Mouse (Mus musculus): Measurements from ENCODE around the gene Cfap126. TPM values are rescaled to one million over a fixed set of nuclear protein-coding genes. Genes with fewer than 3 reads are reported as not detected.
"Not testable (repeated sequence)": the region's sequence is repeated elsewhere in the genome, so short reads cannot be mapped to it uniquely, and the experiment has no call there.

Cfap126 gene
- polyA plus RNA-seq, 1 experiment from 2014 or later = 12.3 TPM

DNA sequence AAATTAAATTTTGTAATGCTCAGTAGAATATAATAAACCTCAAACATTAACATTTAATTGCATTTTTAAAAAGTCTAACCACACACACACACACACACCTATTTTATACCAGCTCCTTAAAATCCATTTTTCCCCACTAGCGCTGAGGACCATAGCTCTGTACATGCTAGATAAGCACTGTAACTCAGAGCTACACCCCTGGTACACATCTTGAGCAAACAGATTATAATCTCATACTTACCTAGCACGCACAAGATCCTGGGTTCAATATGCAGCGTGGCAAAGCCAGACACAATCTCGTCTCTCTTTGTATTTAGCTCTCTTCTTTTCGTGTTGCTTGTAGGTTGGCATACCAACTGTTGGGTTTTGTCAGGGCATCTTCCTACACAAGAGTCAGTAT, 10.7 kb downstream of the Cfap126 start:
- H3K9ac ChIP-seq (ENCODE audit: low read depth, low read length) = no peak overlapping the region
- H3K9me3 ChIP-seq (ENCODE audit: control insufficient read depth, low read length) = no peaks in the 10 kb centered on the region
- no peak for DNase-seq (ENCODE audit: low spot score)
- WGBS = 92% methylated on average over 5 of the region's 5 CpGs
- no peak overlapping the region for H3K4me3 ChIP-seq (ENCODE audit: low read depth, low read length)
- H3K27me3 ChIP-seq (replicated peaks; ENCODE audit: control insufficient read depth, insufficient read depth, low read length) = no peaks in the 10 kb centered on the region
- no peak overlapping the region for H3K4me2 ChIP-seq (ENCODE audit: low read depth, low read length)
- no peak for ATAC-seq (ENCODE audit: low read depth)
- H3K4me1 ChIP-seq (ENCODE audit: control insufficient read depth, insufficient read depth, low read length) = no peaks in the 10 kb centered on the region
- no peak overlapping the region for H3K27ac ChIP-seq (replicated peaks; ENCODE audit: low read depth, low read length)
- peaks cover 16% of the 10 kb centered on the region for H3K36me3 ChIP-seq (ENCODE audit: control insufficient read depth, insufficient read depth, low read length)

DNA sequence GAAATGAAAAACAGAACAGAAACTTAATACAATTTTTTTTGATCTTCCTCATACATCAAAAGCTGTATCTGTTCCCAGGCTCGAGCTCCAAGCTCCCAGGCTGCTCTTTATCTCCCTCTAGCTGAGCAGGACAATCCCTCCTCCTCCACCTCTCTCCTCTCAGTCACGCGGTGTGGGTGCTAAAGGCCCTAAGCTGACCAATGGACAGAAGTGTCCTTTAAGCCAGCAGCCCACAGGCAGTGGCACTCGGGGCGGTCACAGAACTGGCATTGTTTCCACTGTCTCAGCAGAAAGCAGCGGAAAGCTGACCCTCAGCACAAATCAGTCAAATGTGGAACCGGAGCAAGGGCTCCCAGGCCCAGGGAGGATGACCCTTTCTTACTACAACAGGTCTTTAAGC, 15.5 kb downstream of the Cfap126 start:
- 53% methylated on average over 7 of the region's 7 CpGs for WGBS
- Histone ChIP-seq H3K4me2 (ENCODE audit: low read depth, low read length) (no peak overlapping the region), H3K9ac (ENCODE audit: low read depth, low read length) (no peak overlapping the region), H3K4me1 (ENCODE audit: control insufficient read depth, insufficient read depth, low read length) (no peaks in the 10 kb centered on the region), H3K27ac (replicated peaks; ENCODE audit: low read depth, low read length) (no peak overlapping the region), H3K36me3 (ENCODE audit: control insufficient read depth, insufficient read depth, low read length) (peaks cover 50% of the 10 kb centered on the region), H3K9me3 (ENCODE audit: control insufficient read depth, low read length) (no peaks in the 10 kb centered on the region), H3K27me3 (replicated peaks; ENCODE audit: control insufficient read depth, insufficient read depth, low read length) (no peaks in the 10 kb centered on the region), H3K4me3 (ENCODE audit: low read depth, low read length) (no peak overlapping the region)
- ATAC-seq (ENCODE audit: low read depth) (peak; percentile 44; the same call in 1 of the 2 replicates), DNase-seq (ENCODE audit: low spot score) (no peak)

DNA sequence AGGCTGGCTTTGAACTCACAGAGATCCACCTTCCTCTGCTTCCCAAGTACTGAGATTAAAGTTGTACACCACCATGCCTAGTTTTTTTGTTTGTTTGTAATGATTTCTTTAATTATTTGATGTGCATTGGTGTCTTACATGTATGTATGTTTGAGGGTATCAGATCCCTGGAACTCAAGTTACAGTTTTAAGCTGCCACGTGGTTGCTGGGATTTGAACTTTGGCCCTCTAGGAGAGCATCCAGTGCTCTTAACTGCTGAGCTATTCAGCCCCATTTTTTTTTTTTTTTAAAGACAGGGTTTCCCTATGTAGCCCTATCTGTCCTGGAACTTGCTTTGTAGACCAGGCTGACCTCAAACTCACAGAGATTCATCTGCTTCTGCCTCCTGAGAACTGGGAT, 17.3 kb downstream of the Cfap126 start:
- ATAC-seq (ENCODE audit: low read depth) (no peak), DNase-seq (ENCODE audit: low spot score) (no peak)
- Histone ChIP-seq H3K9me3 (ENCODE audit: control insufficient read depth, low read length) (no peaks in the 10 kb centered on the region), H3K27ac (replicated peaks; ENCODE audit: low read depth, low read length) (no peak overlapping the region), H3K36me3 (ENCODE audit: control insufficient read depth, insufficient read depth, low read length) (peaks cover 67% of the 10 kb centered on the region), H3K4me3 (ENCODE audit: low read depth, low read length) (no peak overlapping the region), H3K27me3 (replicated peaks; ENCODE audit: control insufficient read depth, insufficient read depth, low read length) (no peaks in the 10 kb centered on the region), H3K4me1 (ENCODE audit: control insufficient read depth, insufficient read depth, low read length) (no peaks in the 10 kb centered on the region), H3K4me2 (ENCODE audit: low read depth, low read length) (no peak overlapping the region), H3K9ac (ENCODE audit: low read depth, low read length) (no peak overlapping the region)
- 71% methylated on average over 1 of the region's 1 CpGs for WGBS

DNA sequence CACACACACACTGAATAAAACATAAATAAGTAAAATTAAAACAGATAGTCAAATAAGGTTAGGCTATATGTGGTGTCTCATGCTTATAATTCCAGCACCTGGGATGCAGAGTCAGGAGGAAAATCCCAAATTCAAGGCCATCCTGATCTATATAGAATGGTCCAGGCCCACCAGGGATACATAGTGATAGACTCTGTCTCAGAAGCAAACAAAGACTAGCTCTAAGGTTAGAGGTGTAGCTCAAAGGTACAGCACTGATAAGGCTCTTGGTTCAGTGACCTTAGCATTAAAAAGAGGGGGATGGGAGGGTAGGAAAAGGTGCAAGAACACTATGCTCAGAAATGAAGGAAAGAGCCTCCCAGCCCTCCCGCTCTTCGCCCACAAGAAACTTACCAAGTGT, 21.9 kb downstream of the Cfap126 start:
- Histone ChIP-seq H3K4me2 (ENCODE audit: low read depth, low read length) (no peak overlapping the region), H3K4me1 (ENCODE audit: control insufficient read depth, insufficient read depth, low read length) (no peaks in the 10 kb centered on the region), H3K27ac (replicated peaks; ENCODE audit: low read depth, low read length) (no peak overlapping the region), H3K9ac (ENCODE audit: low read depth, low read length) (no peak overlapping the region), H3K9me3 (ENCODE audit: control insufficient read depth, low read length) (no peaks in the 10 kb centered on the region), H3K36me3 (ENCODE audit: control insufficient read depth, insufficient read depth, low read length) (peaks cover 76% of the 10 kb centered on the region), H3K27me3 (replicated peaks; ENCODE audit: control insufficient read depth, insufficient read depth, low read length) (no peaks in the 10 kb centered on the region), H3K4me3 (ENCODE audit: low read depth, low read length) (no peak overlapping the region)
- 94% methylated on average over 2 of the region's 2 CpGs for WGBS
- no peak for ATAC-seq (ENCODE audit: low read depth)
- no peak for DNase-seq (ENCODE audit: low spot score)

DNA sequence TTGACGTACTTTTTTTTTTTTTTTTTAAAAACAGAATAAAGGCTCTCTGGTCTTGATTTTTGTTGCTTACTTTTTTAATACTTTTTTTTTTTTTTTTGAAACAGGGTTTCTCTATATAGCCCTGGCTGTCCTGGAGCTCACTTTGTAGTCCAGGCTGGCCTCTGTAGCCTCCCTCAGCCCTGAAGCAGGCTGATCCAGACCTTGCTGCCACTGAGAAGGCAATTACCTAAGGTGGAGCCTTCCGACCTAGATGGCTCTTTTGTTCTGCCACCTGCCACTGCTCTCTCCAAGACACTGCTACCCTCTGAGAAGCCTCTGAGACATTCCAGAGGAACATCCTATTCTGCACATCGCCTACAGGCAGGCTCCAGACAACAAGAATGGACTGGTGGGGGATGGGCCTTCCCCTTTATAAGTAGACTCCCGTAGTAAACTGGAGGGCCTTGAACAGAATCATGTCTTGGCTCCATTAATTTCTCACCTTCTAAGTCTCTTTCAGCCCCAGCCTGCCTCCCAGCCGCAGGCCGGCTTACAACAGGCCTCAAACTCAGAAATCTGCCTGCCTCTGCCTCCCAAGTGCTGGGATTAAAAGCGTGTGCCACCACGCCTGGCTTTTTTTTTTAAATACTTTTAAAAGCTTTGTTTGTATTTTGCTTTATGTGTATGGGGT, 23.9 kb downstream of the Cfap126 start:
- not testable (repeated sequence) for H3K4me2 ChIP-seq (ENCODE audit: low read depth, low read length); H3K4me1 ChIP-seq (ENCODE audit: control insufficient read depth, insufficient read depth, low read length); H3K9ac ChIP-seq (ENCODE audit: low read depth, low read length); ATAC-seq (ENCODE audit: low read depth); H3K27ac ChIP-seq (replicated peaks; ENCODE audit: low read depth, low read length); H3K4me3 ChIP-seq (ENCODE audit: low read depth, low read length); DNase-seq (ENCODE audit: low spot score); H3K27me3 ChIP-seq (replicated peaks; ENCODE audit: control insufficient read depth, insufficient read depth, low read length); H3K9me3 ChIP-seq (ENCODE audit: control insufficient read depth, low read length)
- WGBS = 90% methylated on average over 8 of the region's 8 CpGs
- peaks cover 85% of the 10 kb centered on the region for H3K36me3 ChIP-seq (ENCODE audit: control insufficient read depth, insufficient read depth, low read length)

DNA sequence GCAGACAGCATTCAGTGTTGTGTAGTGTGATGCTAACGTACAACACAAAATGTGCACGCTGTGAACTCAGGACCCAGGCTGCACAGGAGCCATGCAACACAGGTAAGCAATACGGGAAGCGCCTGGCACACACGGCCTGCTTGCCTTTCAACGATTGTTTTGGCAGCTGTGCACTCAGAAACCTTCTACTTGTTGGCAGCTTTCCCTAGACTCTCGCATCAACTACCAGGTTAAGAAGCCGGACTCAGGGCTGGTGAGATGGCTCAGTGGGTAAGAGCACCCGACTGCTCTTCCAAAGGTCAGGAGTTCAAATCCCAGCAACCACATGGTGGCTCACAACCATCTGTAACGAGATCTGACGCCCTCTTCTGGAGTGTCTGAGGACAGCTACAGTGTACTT, 29.3 kb downstream of the Cfap126 start:
- not testable (repeated sequence) for H3K27ac ChIP-seq (replicated peaks; ENCODE audit: low read depth, low read length); H3K4me2 ChIP-seq (ENCODE audit: low read depth, low read length); H3K4me3 ChIP-seq (ENCODE audit: low read depth, low read length); H3K9me3 ChIP-seq (ENCODE audit: control insufficient read depth, low read length); H3K27me3 ChIP-seq (replicated peaks; ENCODE audit: control insufficient read depth, insufficient read depth, low read length); DNase-seq (ENCODE audit: low spot score); ATAC-seq (ENCODE audit: low read depth); H3K4me1 ChIP-seq (ENCODE audit: control insufficient read depth, insufficient read depth, low read length); H3K9ac ChIP-seq (ENCODE audit: low read depth, low read length)
- H3K36me3 ChIP-seq (ENCODE audit: control insufficient read depth, insufficient read depth, low read length) = peaks cover 70% of the 10 kb centered on the region
- 85% methylated on average over 9 of the region's 11 CpGs for WGBS

DNA sequence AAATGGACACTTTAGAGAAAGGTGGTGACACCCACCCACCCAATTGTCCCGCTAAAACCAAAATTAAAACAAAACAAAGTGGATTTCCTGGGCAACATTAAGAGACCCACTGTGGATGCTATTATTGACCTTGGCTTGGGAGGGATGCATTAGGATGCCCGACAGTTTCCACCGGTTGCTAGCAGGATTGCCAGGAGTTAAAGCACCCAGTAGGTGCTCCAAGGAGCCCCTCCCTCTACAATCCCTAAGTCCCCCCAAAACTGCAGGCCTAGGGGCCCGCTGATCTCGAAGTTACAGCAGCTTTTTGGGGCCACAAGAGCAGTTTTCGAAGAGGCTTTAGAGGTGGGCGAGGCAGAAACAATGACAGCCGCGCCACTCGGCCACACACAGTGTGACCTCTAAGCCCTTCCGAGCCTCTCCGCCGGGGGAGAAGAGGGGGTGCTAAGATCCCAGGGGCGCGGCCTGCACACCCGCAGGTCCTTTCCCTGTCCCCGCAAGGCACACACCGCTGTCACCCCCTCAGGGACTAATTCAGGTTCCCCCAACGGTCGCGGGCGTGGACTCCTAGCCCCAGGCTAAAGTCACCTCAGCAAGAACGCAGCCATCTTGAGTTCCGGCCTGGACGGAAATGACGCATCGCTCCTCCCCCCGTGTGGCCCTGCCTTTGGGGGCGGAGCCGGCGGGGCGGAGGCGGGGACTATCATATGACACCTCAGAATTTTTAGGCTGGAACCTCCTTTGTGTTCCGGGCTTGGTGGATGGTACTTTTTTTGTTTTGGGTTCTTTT, 36.4 kb downstream of the Cfap126 start, which contains the start of the genes Sdhc and Mpz:
TSS of gene Sdhc (minus strand) at position 630 of the 787 bp plus-strand sequence.
TSS of gene Mpz (plus strand) at position 738 of the 787 bp plus-strand sequence.
- peak within 1 kb of the TSS; percentile 91 for H3K27ac ChIP-seq (replicated peaks; ENCODE audit: low read depth, low read length)
- peak within 1 kb of the TSS; percentile 66 for H3K4me2 ChIP-seq (ENCODE audit: low read depth, low read length)
- peak within 1 kb of the TSS; percentile 91 for H3K9ac ChIP-seq (ENCODE audit: low read depth, low read length)
- ATAC-seq (ENCODE audit: low read depth) (peak; percentile 95), DNase-seq (ENCODE audit: low spot score) (peak; percentile 96)
- WGBS = 0% methylated on average over 23 of the region's 34 CpGs
- peaks cover 8% of the 10 kb centered on the region; the same call in 1 of the 2 replicates for H3K36me3 ChIP-seq (ENCODE audit: control insufficient read depth, insufficient read depth, low read length)
- H3K9me3 ChIP-seq (ENCODE audit: control insufficient read depth, low read length) = no peaks in the 10 kb centered on the region
- peak within 1 kb of the TSS; percentile 84 for H3K4me3 ChIP-seq (ENCODE audit: low read depth, low read length)
- no peaks in the 10 kb centered on the region for H3K27me3 ChIP-seq (replicated peaks; ENCODE audit: control insufficient read depth, insufficient read depth, low read length)
- H3K4me1 ChIP-seq (ENCODE audit: control insufficient read depth, insufficient read depth, low read length) = peaks cover 19% of the 10 kb centered on the region

DNA sequence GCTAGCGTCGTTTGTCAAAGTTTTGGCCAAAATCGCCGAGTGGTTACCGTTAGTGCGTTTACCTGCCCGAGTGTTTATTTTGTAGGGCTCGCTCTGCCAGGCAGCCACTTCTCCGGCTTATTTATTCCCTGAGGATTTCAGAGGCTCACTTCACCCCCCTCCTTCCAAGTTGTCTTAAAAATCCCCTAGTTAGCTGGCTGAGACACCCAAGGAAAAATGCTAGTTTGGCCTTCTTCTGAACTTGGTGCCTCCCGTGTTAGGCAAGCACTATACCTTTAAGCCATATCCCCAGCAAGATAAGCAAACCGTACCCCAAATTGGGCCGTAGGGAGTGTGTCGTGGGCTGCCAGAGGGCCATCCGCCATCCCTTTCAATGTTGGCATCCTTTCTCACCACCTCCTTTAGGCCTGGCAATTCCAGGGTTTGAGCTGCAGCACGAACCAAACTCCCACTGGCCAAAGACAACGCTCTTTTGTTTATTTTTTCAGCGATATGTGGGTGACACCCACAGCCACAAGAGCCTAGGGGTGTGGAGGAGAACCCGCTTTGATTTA, 37.2 kb downstream of the Cfap126 start:
- Histone ChIP-seq H3K27ac (replicated peaks; ENCODE audit: low read depth, low read length) (peak overlapping the region; percentile 91), H3K36me3 (ENCODE audit: control insufficient read depth, insufficient read depth, low read length) (peaks cover 5% of the 10 kb centered on the region; the same call in 1 of the 2 replicates), H3K27me3 (replicated peaks; ENCODE audit: control insufficient read depth, insufficient read depth, low read length) (no peaks in the 10 kb centered on the region), H3K4me3 (ENCODE audit: low read depth, low read length) (peak overlapping the region; percentile 84), H3K9ac (ENCODE audit: low read depth, low read length) (peak overlapping the region; percentile 68), H3K9me3 (ENCODE audit: control insufficient read depth, low read length) (no peaks in the 10 kb centered on the region), H3K4me1 (ENCODE audit: control insufficient read depth, insufficient read depth, low read length) (peaks cover 19% of the 10 kb centered on the region), H3K4me2 (ENCODE audit: low read depth, low read length) (peak overlapping the region; percentile 66)
- DNase-seq (ENCODE audit: low spot score) (peak; percentile 38), ATAC-seq (ENCODE audit: low read depth) (peak; percentile 12; the same call in 1 of the 2 replicates)
- 4% methylated on average over 18 of the region's 18 CpGs for WGBS
